ENCODE assay signal across 25 mouse cellular contexts in the genomic region with DNA sequence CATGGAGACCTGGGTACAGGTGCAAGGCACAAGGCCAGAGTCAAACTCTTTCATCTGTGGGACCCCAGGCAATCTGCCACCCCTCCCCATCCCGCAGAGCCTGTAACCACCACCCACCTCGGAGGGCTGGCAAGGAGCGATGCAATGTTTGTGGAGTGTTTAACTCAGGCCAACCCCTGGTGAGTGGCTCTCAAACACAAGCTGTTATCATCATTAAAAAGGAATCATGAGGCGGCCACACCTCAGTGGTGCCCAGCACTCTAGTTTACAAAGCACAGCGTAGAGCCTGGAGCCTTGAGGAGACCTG. TPM values are rescaled to one million over a fixed set of nuclear protein-coding genes. Genes with fewer than 3 reads are reported as not detected.
DNase-seq lines count a peak whose midpoint lies in the region; ATAC-seq and TF ChIP-seq lines count a peak whose summit lies in the region.
"Had no signal": no experiment of that assay in that cellular context is flagged by ENCODE, and none has a peak within 500 bp of the region (broad histone marks: within the 10 kb centered on the region; RNA-seq: fewer than 3 reads in every experiment).

No protein-coding gene starts in this region.

- no peaks in the 10 kb centered on the region for H3K27me3 ChIP-seq in intestine, postnatal 0 days (replicated peaks; ENCODE audit: control insufficient read depth, insufficient read depth, low read length)
- H3K27me3 ChIP-seq in intestine, embryonic 16.5 days (replicated peaks; ENCODE audit: control insufficient read depth, insufficient read depth, low read length), result 0 out of 2 replicates have a peak, but pooled peaks cover 4% of the 10 kb centered on the region
- H3K27me3 ChIP-seq: hindbrain, embryonic 15.5 days; lung, embryonic 15.5 days; neural tube, embryonic 13.5 days had no signal

- no peak overlapping the region; the same call in 1 of the 2 replicates for H3K4me2 ChIP-seq in intestine, postnatal 0 days (replicated peaks; ENCODE audit: low read depth)
- no peak overlapping the region for H3K4me2 ChIP-seq in intestine, embryonic 16.5 days (ENCODE audit: low read depth, low read length)
- H3K4me2 ChIP-seq: forebrain, embryonic 13.5 days; heart, embryonic 12.5 days; hindbrain, embryonic 15.5 days; limb, embryonic 13.5 days; lung, embryonic 15.5 days; midbrain, embryonic 13.5 days; neural tube, embryonic 13.5 days had no signal

- H3K4me1 ChIP-seq in intestine, postnatal 0 days (replicated peaks; ENCODE audit: control insufficient read depth, insufficient read depth, low read length), result peaks cover 4% of the 10 kb centered on the region; the same call in 1 of the 2 replicates
- peaks cover 17% of the 10 kb centered on the region for H3K4me1 ChIP-seq in intestine, embryonic 16.5 days (ENCODE audit: control insufficient read depth, insufficient read depth, low read length)

- no peaks in the 10 kb centered on the region for H3K36me3 ChIP-seq in intestine, postnatal 0 days (ENCODE audit: control insufficient read depth, insufficient read depth)
- H3K36me3 ChIP-seq in intestine, embryonic 16.5 days (ENCODE audit: control insufficient read depth, insufficient read depth, low read length), result no peaks in the 10 kb centered on the region
- H3K36me3 ChIP-seq: G1E; heart, embryonic 12.5 days; hindbrain, embryonic 10.5 days; hindbrain, embryonic 15.5 days; limb, embryonic 13.5 days; lung, embryonic 15.5 days; midbrain, embryonic 13.5 days; neural tube, embryonic 13.5 days had no signal

- peak; percentile 28 to 60 for DNase-seq in cerebellum, postnatal 10 days
- DNase-seq in cerebellum, adult 11 months, result no peak
- peak; percentile 33 for DNase-seq in testis, postnatal 10 days (ENCODE audit: low spot score)
- DNase-seq in testis, postnatal 14 days (ENCODE audit: low spot score), result no peak
- no peak for DNase-seq in layer of hippocampus, adult 11-12 months (ENCODE audit: low spot score)
- DNase-seq: adrenal gland, adult 8-10 months; cerebellum, adult 18-20 months; heart, adult 18-20 months; kidney, adult 9 months; right cerebral cortex, postnatal 4 days; thymus, postnatal 14 days had no signal

- H3K9me3 ChIP-seq in intestine, postnatal 0 days (ENCODE audit: control insufficient read depth), result no peaks in the 10 kb centered on the region
- no peaks in the 10 kb centered on the region for H3K9me3 ChIP-seq in intestine, embryonic 16.5 days (ENCODE audit: control insufficient read depth, low read length)
- H3K9me3 ChIP-seq: G1E; hindbrain, embryonic 15.5 days; lung, embryonic 15.5 days had no signal

- H3K9ac ChIP-seq in intestine, postnatal 0 days (ENCODE audit: low read depth, low read length), result no peak overlapping the region
- H3K9ac ChIP-seq in intestine, embryonic 16.5 days (ENCODE audit: low read depth, low read length), result no peak overlapping the region
- H3K9ac ChIP-seq: forebrain, embryonic 13.5 days; heart, embryonic 12.5 days; hindbrain, embryonic 15.5 days; limb, embryonic 13.5 days; liver, embryonic 14.5 days; lung, embryonic 15.5 days; midbrain, embryonic 13.5 days; neural tube, embryonic 13.5 days had no signal

- peak; percentile 9; the same call in 1 of the 2 replicates for ATAC-seq in intestine, postnatal 0 days
- no peak for ATAC-seq in intestine, embryonic 16.5 days
- ATAC-seq: forebrain, embryonic 13.5 days; midbrain, embryonic 13.5 days had no signal

- no peak overlapping the region for H3K4me3 ChIP-seq in intestine, postnatal 0 days (ENCODE audit: low read depth, low read length)
- no peak overlapping the region for H3K4me3 ChIP-seq in intestine, embryonic 16.5 days (ENCODE audit: low read length)
- H3K4me3 ChIP-seq: erythroblast, embryonic 14.5 days; forebrain, embryonic 13.5 days; heart, embryonic 12.5 days; hindbrain, embryonic 10.5 days; hindbrain, embryonic 15.5 days; limb, embryonic 13.5 days; lung, embryonic 15.5 days; midbrain, embryonic 13.5 days; neural tube, embryonic 13.5 days had no signal

- peak overlapping the region; percentile 60 for H3K27ac ChIP-seq in intestine, postnatal 0 days (ENCODE audit: low read depth, low read length)
- H3K27ac ChIP-seq in intestine, embryonic 16.5 days (ENCODE audit: low read length), result no peak overlapping the region
- H3K27ac ChIP-seq: forebrain, embryonic 13.5 days; hindbrain, embryonic 10.5 days; hindbrain, embryonic 15.5 days; limb, embryonic 13.5 days; liver, embryonic 14.5 days; lung, embryonic 15.5 days; midbrain, embryonic 13.5 days; neural tube, embryonic 13.5 days had no signal

- 53% methylated on average over 5 of the region's 5 CpGs for WGBS in intestine, postnatal 0 days
- WGBS in intestine, embryonic 16.5 days, result 62% methylated on average over 5 of the region's 5 CpGs

- no peak for TF ChIP-seq CTCF in intestine, postnatal 0 days (IDR thresholded peaks at IDR 0.05; ENCODE audit: low read depth)

RNA-seq across cellular contexts. Expression of gene Padi1, which starts 27.1 kb away (rescaled TPM):
- polyA plus RNA-seq in intestine, postnatal 0 days (2015; fragmentation: Nextera tagmentation; extraction: Ambion mirVana), result 0.37 and 0.47 TPM in 2 replicates
- 0.28 and 0.43 TPM in 2 replicates for polyA plus RNA-seq in intestine, embryonic 16.5 days (2015; fragmentation: Nextera tagmentation; extraction: Ambion mirVana)
- polyA plus RNA-seq: erythroblast, embryonic 14.5 days; forebrain, embryonic 13.5 days; heart, postnatal 0 days; midbrain, embryonic 13.5 days had no signal

RNA-seq across cellular contexts. Expression of gene Padi2, which starts 33.5 kb away (rescaled TPM):
- polyA plus RNA-seq in intestine, postnatal 0 days (2015; fragmentation: Nextera tagmentation; extraction: Ambion mirVana), result 1.1 and 1.2 TPM in 2 replicates
- 3.0 and 3.5 TPM in 2 replicates for polyA plus RNA-seq in intestine, embryonic 16.5 days (2015; fragmentation: Nextera tagmentation; extraction: Ambion mirVana)

Comparison
In these comparisons a context has a peak if more than half of its experiments do, and no peak if none do; other contexts are left out.
1. DNase-seq: peak in cerebellum, postnatal 10 days (2 of 2) and testis, postnatal 10 days (single experiment); none in cerebellum, adult 11 months (single experiment), testis, postnatal 14 days (single experiment) and layer of hippocampus, adult 11-12 months (single experiment).